Mouse (Mus musculus) MEL (cell line): ENCODE results near the gene Znrf4. TPM values are rescaled to one million over a fixed set of nuclear protein-coding genes. Genes with fewer than 3 reads are reported as not detected.

Source experiments
- DNase-seq: peaks from one replicate; pipeline ENCODE4 v3.0.0; 2011; ENCODE audit warnings: low read depth, low spot score
- H3K27ac ChIP-seq: 2 replicates; pipeline ENCODE4 v1.5.1; 2012; ENCODE audit warnings: low read depth, mild to moderate bottlenecking, control low read depth, low read length, moderate library complexity; ENCODE audit not compliant: control insufficient read depth
- H3K27me3 ChIP-seq, 2 experiments: fragments of 150-350 bp in 1 of 2; sonication (generic) in 1 of 2; 2 replicates each; pipeline ENCODE4 v1.6.1; 2012; ENCODE audit warnings: low read length in 2 of 2, mild to moderate bottlenecking in 2 of 2, improper control_type of control experiment in 1 of 2, moderate library complexity in 1 of 2; ENCODE audit not compliant: insufficient read depth in 2 of 2, control insufficient read depth in 1 of 2
- H3K36me3 ChIP-seq, 2 experiments: 2 replicates each; pipeline ENCODE4 v1.6.1; 2012 to 2014; ENCODE audit warnings: low read length in 2 of 2, improper control_type of control experiment in 1 of 2, inconsistent platforms in 1 of 2, mild to moderate bottlenecking in 1 of 2; ENCODE audit not compliant: insufficient read depth in 2 of 2, control insufficient read depth in 1 of 2
- H3K4me1 ChIP-seq, 2 experiments: fragments of 150-350 bp in 1 of 2; sonication (generic) in 1 of 2; 2 replicates each; pipeline ENCODE4 v1.6.1; 2012; ENCODE audit warnings: low read length in 2 of 2, improper control_type of control experiment in 1 of 2, mild to moderate bottlenecking in 1 of 2; ENCODE audit not compliant: insufficient read depth in 2 of 2, control insufficient read depth in 1 of 2
- H3K4me3 ChIP-seq, 2 experiments: fragments of 150-350 bp in 1 of 2; sonication (generic) in 1 of 2; 2 replicates each; pipeline ENCODE4 v1.5.1; 2012; ENCODE audit warnings: low read depth in 2 of 2, low read length in 2 of 2, mild to moderate bottlenecking in 2 of 2, moderate library complexity in 2 of 2, control low read depth in 1 of 2, improper control_type of control experiment in 1 of 2; ENCODE audit not compliant: control insufficient read depth in 1 of 2, insufficient read depth in 1 of 2
- H3K79me2 ChIP-seq: 2 replicates; pipeline ENCODE4 v1.6.1; 2012; ENCODE audit warnings: mild to moderate bottlenecking, low read length, moderate library complexity; ENCODE audit not compliant: control insufficient read depth, poor library complexity, insufficient read depth
- H3K9ac ChIP-seq: 2 replicates; pipeline ENCODE4 v1.6.1; 2012; ENCODE audit warnings: low read depth, mild to moderate bottlenecking, control low read depth, low read length, moderate library complexity; ENCODE audit not compliant: control insufficient read depth, poor library complexity, severe bottlenecking
- H3K9me3 ChIP-seq: fragments of 150-350 bp; sonication (generic); replicated peaks from 2 replicates; pipeline ENCODE4 v1.6.1; 2012; ENCODE audit warnings: mild to moderate bottlenecking, low read length, improper control_type of control experiment, moderate library complexity; ENCODE audit not compliant: insufficient read depth
- E2F4 ChIP-seq: IDR thresholded peaks from 2 replicates; pipeline ENCODE4 v1.6.1; 2011; ENCODE audit warnings: low read depth, low read length, improper control_type of control experiment, borderline replicate concordance
- HCFC1 ChIP-seq: IDR thresholded peaks from 2 replicates; pipeline ENCODE4 v1.6.1; 2012; ENCODE audit warnings: low read depth, mild to moderate bottlenecking, inconsistent platforms, low read length, improper control_type of control experiment, moderate library complexity
- MAFK ChIP-seq: IDR thresholded peaks from 2 replicates; pipeline ENCODE4 v1.6.1; 2011; ENCODE audit warnings: low read depth, mild to moderate bottlenecking, low read length, improper control_type of control experiment, borderline replicate concordance
- MAZ ChIP-seq: IDR thresholded peaks from 2 replicates; pipeline ENCODE4 v1.6.1; 2012; ENCODE audit warnings: low read depth, mild to moderate bottlenecking, inconsistent platforms, low read length, improper control_type of control experiment
- MEF2A ChIP-seq: IDR thresholded peaks from 2 replicates; pipeline ENCODE4 v1.6.1; 2014; ENCODE audit warnings: low read depth, mild to moderate bottlenecking, inconsistent platforms, low read length, improper control_type of control experiment; ENCODE audit not compliant: poor library complexity, insufficient replicate concordance, severe bottlenecking; ENCODE audit errors: extremely low read depth
- MYC ChIP-seq: IDR thresholded peaks from 2 replicates; pipeline ENCODE4 v1.6.1; 2011; ENCODE audit warnings: low read depth, mild to moderate bottlenecking, low read length, improper control_type of control experiment, moderate library complexity
- POLR2A ChIP-seq, 2 experiments: IDR thresholded peaks; 2 replicates each; pipeline ENCODE4 v1.6.1; 2011 to 2012; ENCODE audit warnings: low read length in 2 of 2, mild to moderate bottlenecking in 2 of 2, control low read depth in 1 of 2, improper control_type of control experiment in 1 of 2, low read depth in 1 of 2, moderate library complexity in 1 of 2; ENCODE audit not compliant: control insufficient read depth in 1 of 2, insufficient read depth in 1 of 2, poor library complexity in 1 of 2
- RCOR1 ChIP-seq: IDR thresholded peaks from 2 replicates; pipeline ENCODE4 v1.6.1; 2012; ENCODE audit warnings: low read depth, mild to moderate bottlenecking, inconsistent platforms, low read length, improper control_type of control experiment
- SMC3 ChIP-seq: IDR thresholded peaks from 2 replicates; pipeline ENCODE4 v1.6.1; 2011; ENCODE audit warnings: low read depth, low read length, improper control_type of control experiment
- TBP ChIP-seq: IDR thresholded peaks from 2 replicates; pipeline ENCODE4 v1.8.0; 2011; ENCODE audit warnings: low read depth, low read length, improper control_type of control experiment
- UBTF ChIP-seq: IDR thresholded peaks from 2 replicates; pipeline ENCODE4 v1.6.1; 2012; ENCODE audit warnings: low read depth, mild to moderate bottlenecking, inconsistent platforms, low read length, improper control_type of control experiment, moderate library complexity, borderline replicate concordance; ENCODE audit not compliant: insufficient read depth
- ZMIZ1 ChIP-seq: IDR thresholded peaks from 2 replicates; pipeline ENCODE4 v1.6.1; 2012; ENCODE audit warnings: low read depth, mild to moderate bottlenecking, inconsistent platforms, low read length, improper control_type of control experiment, moderate library complexity
- ZNF384 ChIP-seq: IDR thresholded peaks from 2 replicates; pipeline ENCODE4 v1.6.1; 2012; ENCODE audit warnings: low read depth, mild to moderate bottlenecking, inconsistent platforms, low read length, improper control_type of control experiment
- polyA plus RNA-seq, 2 experiments: library from polyadenylated mRNA; stranded (reverse) in 1 of 2; unstranded in 1 of 2; fragments of >175 nt in 1 of 2; fragments of >200 nt in 1 of 2; gene quantifications; 2 replicates each; pipeline versions ENCODE4 v1.2.1 to v1.2.4; 2012; ENCODE audit warnings: low replicate concordance in 2 of 2, low read depth in 1 of 2; ENCODE audit not compliant: insufficient read length in 2 of 2, insufficient read depth in 1 of 2, missing spikeins in 1 of 2
- total RNA-seq: library from RNA; depleted of rRNA; stranded (reverse); fragments of 300-350 nt; gene quantifications from 2 replicates; pipeline ENCODE4 v1.2.3, GENCODE M21; 2012

The Znrf4 gene
- total and polyA plus RNA-seq, 3 experiments, result not detected

DNA sequence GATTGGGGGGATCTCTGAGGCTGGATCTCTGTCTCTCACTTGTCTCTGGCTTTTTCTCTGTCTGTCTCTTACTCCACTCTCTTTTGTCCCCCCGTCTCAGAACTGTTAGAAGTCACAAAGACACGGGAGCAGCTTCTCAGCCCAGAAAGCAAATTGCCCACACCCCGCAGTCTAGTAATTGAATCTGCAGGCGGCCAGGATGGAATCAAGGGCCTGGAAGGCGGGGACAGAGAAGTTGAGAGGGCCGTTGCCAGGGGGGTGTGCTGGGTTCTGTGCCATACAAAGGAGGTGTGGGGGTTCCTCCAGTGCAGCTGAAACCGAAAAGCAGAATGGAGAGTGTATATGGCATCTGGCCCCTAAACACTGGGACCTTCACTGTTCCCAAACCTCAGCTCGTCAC is 30.5 kb upstream of the Znrf4 start:
- peaks cover 0 to 8% of the 10 kb centered on the region in 2 experiments; a peak in 1 of 4 replicates for H3K4me1 ChIP-seq

DNA sequence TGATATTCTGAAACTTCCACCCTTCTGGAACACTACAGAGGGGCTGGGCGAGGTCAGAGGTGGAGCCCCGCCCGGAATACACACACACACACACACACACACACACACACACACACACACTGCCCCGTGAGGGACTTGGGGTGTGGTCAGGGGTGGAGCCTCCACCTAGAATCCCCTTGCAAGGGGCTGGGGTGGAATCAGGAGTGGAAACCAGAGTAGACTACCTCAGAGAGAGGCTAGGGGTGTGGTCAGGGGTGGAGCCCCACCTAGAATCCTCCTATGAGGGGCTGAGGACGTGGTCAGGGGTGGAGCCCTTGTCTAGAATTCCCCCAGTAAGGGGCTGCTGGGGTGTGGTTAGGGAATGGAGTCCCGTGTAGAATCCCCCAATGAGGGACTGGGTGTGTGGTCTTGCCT is 28.3 kb upstream of the Znrf4 start:
- H3K36me3 ChIP-seq, result peaks cover 0 to 10% of the 10 kb centered on the region in 2 experiments; a peak in 2 of 4 replicates
- no peaks in the 10 kb centered on the region for H3K27me3 ChIP-seq
- H3K9me3 ChIP-seq, result no peaks in the 10 kb centered on the region
- no peak overlapping the region for H3K4me3 ChIP-seq
- peaks cover 2 to 16% of the 10 kb centered on the region in 2 experiments for H3K4me1 ChIP-seq
- TF ChIP-seq MYC, result no peak
- TF ChIP-seq, all 39 proteins: peak for 0
- peak; percentile 81 for DNase-seq
- Histone ChIP-seq H3K27ac (no peak overlapping the region), H3K79me2 (no peaks in the 10 kb centered on the region), H3K9ac (no peak overlapping the region)

More for the DNA sequence above, 30.5 kb upstream of the Znrf4 start:
- no peaks in the 10 kb centered on the region for H3K27me3 ChIP-seq
- no peak for DNase-seq
- H3K4me3 ChIP-seq, result no peak overlapping the region
- no peaks in the 10 kb centered on the region for H3K36me3 ChIP-seq
- H3K79me2 ChIP-seq, result no peaks in the 10 kb centered on the region
- no peak overlapping the region for H3K27ac ChIP-seq
- H3K9ac ChIP-seq, result no peak overlapping the region
- TF ChIP-seq MAZ (no peak), ZMIZ1 (no peak), MEF2A (no peak), RCOR1 (no peak), MAFK (no peak), SMC3 (no peak), TBP (no peak), UBTF (no peak), ZNF384 (no peak), E2F4 (no peak), POLR2A (IDR thresholded peaks at IDR 0.05; ENCODE audit: control insufficient read depth in 1 of 2, insufficient read depth in 1 of 2, low read depth in 1 of 2, low read length in 2 of 2, poor library complexity in 1 of 2) (no peak)
- H3K9me3 ChIP-seq, result no peaks in the 10 kb centered on the region

DNA sequence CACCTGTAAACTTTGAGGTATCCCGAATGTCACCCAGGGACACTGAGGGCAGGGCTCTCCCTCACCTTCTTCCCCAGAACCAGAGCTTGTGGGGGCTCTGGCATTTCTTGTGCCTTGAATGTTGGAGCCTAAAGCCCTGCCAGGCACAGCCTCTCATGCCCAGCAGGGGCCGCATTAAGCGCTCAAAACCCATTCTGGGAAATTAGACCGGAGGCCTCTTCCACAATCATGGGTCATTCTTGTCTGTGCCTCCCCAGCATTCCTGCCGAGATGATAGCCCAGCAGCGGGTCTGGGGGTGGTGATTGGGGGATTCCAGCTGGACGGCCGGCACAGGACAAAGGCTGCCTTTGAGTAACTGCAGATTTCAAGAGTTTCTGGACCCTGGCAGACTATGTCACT is 25.7 kb upstream of the Znrf4 start:
- Histone ChIP-seq H3K9ac (no peak overlapping the region), H3K79me2 (no peaks in the 10 kb centered on the region), H3K4me1 (peaks cover 4 to 18% of the 10 kb centered on the region in 2 experiments), H3K27me3 (no peaks in the 10 kb centered on the region), H3K36me3 (peaks cover 0 to 13% of the 10 kb centered on the region in 2 experiments; a peak in 2 of 4 replicates), H3K4me3 (no peak overlapping the region), H3K27ac (no peak overlapping the region), H3K9me3 (no peaks in the 10 kb centered on the region)
- no peak for TF ChIP-seq HCFC1
- TF ChIP-seq ZNF384, result no peak
- TF ChIP-seq E2F4, result no peak
- DNase-seq, result no peak
